In the genomic region with DNA sequence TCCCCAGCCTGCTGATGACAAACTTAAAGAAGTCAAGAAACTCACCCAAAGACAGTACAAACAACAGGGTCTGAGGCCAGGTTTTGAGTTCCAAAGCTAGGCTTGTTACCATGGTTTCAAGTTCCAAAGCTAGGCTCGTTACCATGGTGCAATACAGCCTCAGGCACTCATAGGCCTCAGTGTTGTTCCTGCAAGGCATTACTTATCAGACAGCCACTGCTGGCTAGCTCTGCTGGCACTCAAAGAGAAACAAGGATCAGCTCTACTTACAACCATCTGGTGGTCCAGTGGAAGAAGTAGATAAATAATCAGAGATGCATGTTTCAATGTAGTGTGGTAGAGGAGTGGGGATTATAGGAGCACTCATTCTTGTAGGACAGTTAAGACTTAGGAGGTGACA, we compare ENCODE assay signal across 17 mouse cellular contexts.
A peak's percentile ranks its signal among the peaks of the same experiment; 100 is the strongest.
DNase-seq lines count a peak whose midpoint lies in the region; ATAC-seq lines count a peak whose summit lies in the region.
"Had no signal": no experiment of that assay in that cellular context is flagged by ENCODE, and none has a peak within 500 bp of the region (broad histone marks: within the 10 kb centered on the region; RNA-seq: fewer than 3 reads in every experiment).

No protein-coding gene starts in this region.

- H3K4me2 ChIP-seq in hindbrain, embryonic 11.5 days (replicated peaks; ENCODE audit: low read depth, low read length) = no peak overlapping the region
- H3K4me2 ChIP-seq in hindbrain, embryonic 14.5 days (replicated peaks) = no peak overlapping the region
- H3K4me2 ChIP-seq in liver, embryonic 13.5 days = no peak overlapping the region
- H3K4me2 ChIP-seq: embryonic facial prominence, embryonic 13.5 days; forebrain, embryonic 13.5 days; hindbrain, embryonic 15.5 days; lung, embryonic 15.5 days; neural tube, embryonic 13.5 days had no signal

- no peaks in the 10 kb centered on the region for H3K4me1 ChIP-seq in hindbrain, embryonic 11.5 days (replicated peaks; ENCODE audit: control insufficient read depth, insufficient read depth, low read length)
- no peaks in the 10 kb centered on the region for H3K4me1 ChIP-seq in hindbrain, embryonic 14.5 days (replicated peaks; ENCODE audit: control insufficient read depth, insufficient read depth, low read length)
- H3K4me1 ChIP-seq in liver, embryonic 13.5 days (replicated peaks) = peaks cover 26% of the 10 kb centered on the region
- H3K4me1 ChIP-seq: embryonic facial prominence, embryonic 13.5 days; forebrain, embryonic 13.5 days; hindbrain, embryonic 15.5 days; lung, embryonic 15.5 days; neural tube, embryonic 13.5 days had no signal

- no peak overlapping the region for H3K27ac ChIP-seq in hindbrain, embryonic 11.5 days (ENCODE audit: low read depth, low read length)
- H3K27ac ChIP-seq in hindbrain, embryonic 14.5 days = no peak overlapping the region
- H3K27ac ChIP-seq in liver, embryonic 13.5 days = no peak overlapping the region
- H3K27ac ChIP-seq: embryonic facial prominence, embryonic 13.5 days; forebrain, embryonic 13.5 days; hindbrain, embryonic 15.5 days; lung, embryonic 15.5 days; neural tube, embryonic 13.5 days had no signal

- 41% methylated on average over 1 of the region's 1 CpGs for WGBS in hindbrain, embryonic 11.5 days
- 30% methylated on average over 1 of the region's 1 CpGs for WGBS in hindbrain, embryonic 14.5 days
- 39% methylated on average over 1 of the region's 1 CpGs for WGBS in liver, embryonic 13.5 days (ENCODE audit: insufficient replicate concordance)

- no peak overlapping the region for H3K4me3 ChIP-seq in hindbrain, embryonic 11.5 days (ENCODE audit: low read depth, low read length)
- no peak overlapping the region for H3K4me3 ChIP-seq in hindbrain, embryonic 14.5 days (replicated peaks; ENCODE audit: low read length)
- no peak overlapping the region for H3K4me3 ChIP-seq in liver, embryonic 13.5 days (replicated peaks)
- H3K4me3 ChIP-seq: embryonic facial prominence, embryonic 13.5 days; forebrain, embryonic 13.5 days; hindbrain, embryonic 15.5 days; lung, embryonic 15.5 days; neural tube, embryonic 13.5 days had no signal

- no peak overlapping the region for H3K9ac ChIP-seq in hindbrain, embryonic 11.5 days (ENCODE audit: low read depth, low read length)
- no peak overlapping the region for H3K9ac ChIP-seq in hindbrain, embryonic 14.5 days
- no peak overlapping the region for H3K9ac ChIP-seq in liver, embryonic 13.5 days
- H3K9ac ChIP-seq: embryonic facial prominence, embryonic 13.5 days; forebrain, embryonic 13.5 days; hindbrain, embryonic 15.5 days; lung, embryonic 15.5 days; neural tube, embryonic 13.5 days had no signal

- DNase-seq in hindbrain, embryonic 11.5 days (ENCODE audit: low spot score) = peak; percentile 5
- DNase-seq in hindbrain, embryonic 14.5 days (ENCODE audit: low spot score) = no peak
- peak; percentile 4 for DNase-seq in 3T3-L1 (ENCODE audit: low read depth, low spot score)
- peak; percentile 41 for DNase-seq in embryo, embryonic 10 days (ENCODE audit: low spot score)
- no peak for DNase-seq in liver, embryonic 13.5 days
- DNase-seq in left cerebral cortex, postnatal 10 days (ENCODE audit: extremely low spot score in 1 of 2, low spot score in 2 of 2) = no peak
- DNase-seq in gastrocnemius, postnatal 25 days = no peak
- DNase-seq in layer of hippocampus, postnatal 10 days (ENCODE audit: low spot score in 2 of 2) = no peak
- DNase-seq: adrenal gland, postnatal 25 days; cerebellum, postnatal 10 days; kidney, adult 18-20 months; kidney, postnatal 36 days had no signal

- no peaks in the 10 kb centered on the region for H3K36me3 ChIP-seq in hindbrain, embryonic 11.5 days (ENCODE audit: control insufficient read depth, insufficient read depth, low read length)
- H3K36me3 ChIP-seq in hindbrain, embryonic 14.5 days (replicated peaks; ENCODE audit: control insufficient read depth, insufficient read depth) = no peaks in the 10 kb centered on the region
- H3K36me3 ChIP-seq in liver, embryonic 13.5 days = no peaks in the 10 kb centered on the region
- H3K36me3 ChIP-seq: embryonic facial prominence, embryonic 13.5 days; hindbrain, embryonic 15.5 days; lung, embryonic 15.5 days; neural tube, embryonic 13.5 days had no signal

- no peaks in the 10 kb centered on the region for H3K9me3 ChIP-seq in hindbrain, embryonic 11.5 days (ENCODE audit: control insufficient read depth, low read length)
- 0 out of 2 replicates have a peak, but pooled peaks cover 3% of the 10 kb centered on the region for H3K9me3 ChIP-seq in hindbrain, embryonic 14.5 days (ENCODE audit: control insufficient read depth, low read length)
- H3K9me3 ChIP-seq in liver, embryonic 13.5 days (replicated peaks) = no peaks in the 10 kb centered on the region
- H3K9me3 ChIP-seq: embryonic facial prominence, embryonic 13.5 days; forebrain, embryonic 13.5 days; hindbrain, embryonic 15.5 days; lung, embryonic 15.5 days; neural tube, embryonic 13.5 days had no signal

- ATAC-seq in hindbrain, embryonic 11.5 days (ENCODE audit: low FRiP score) = no peak
- no peak for ATAC-seq in hindbrain, embryonic 14.5 days (ENCODE audit: low FRiP score)
- ATAC-seq in liver, embryonic 13.5 days (ENCODE audit: low read depth) = peak; percentile 71
- ATAC-seq: forebrain, embryonic 13.5 days had no signal

- intact Hi-C loops in left cerebral cortex, postnatal 10 days (cut with DNase I) = no loop called here

- peaks cover 4% of the 10 kb centered on the region; the same call in 1 of the 2 replicates for H3K27me3 ChIP-seq in hindbrain, embryonic 11.5 days (ENCODE audit: control insufficient read depth, insufficient read depth, low read length)
- H3K27me3 ChIP-seq in hindbrain, embryonic 14.5 days (ENCODE audit: control insufficient read depth, insufficient read depth, low read length) = peaks cover 13% of the 10 kb centered on the region; the same call in 1 of the 2 replicates
- peaks cover 6% of the 10 kb centered on the region; the same call in 1 of the 2 replicates for H3K27me3 ChIP-seq in liver, embryonic 13.5 days
- H3K27me3 ChIP-seq: hindbrain, embryonic 15.5 days had no signal

Comparison
In these comparisons a context has a peak if more than half of its experiments do, and no peak if none do; other contexts are left out.
1. DNase-seq: peak in hindbrain, embryonic 11.5 days (single experiment), 3T3-L1 (single experiment) and embryo, embryonic 10 days (single experiment); none in hindbrain, embryonic 14.5 days (single experiment), liver, embryonic 13.5 days (single experiment), left cerebral cortex, postnatal 10 days (0 of 2), gastrocnemius, postnatal 25 days (single experiment) and layer of hippocampus, postnatal 10 days (0 of 2).